In the genomic region with DNA sequence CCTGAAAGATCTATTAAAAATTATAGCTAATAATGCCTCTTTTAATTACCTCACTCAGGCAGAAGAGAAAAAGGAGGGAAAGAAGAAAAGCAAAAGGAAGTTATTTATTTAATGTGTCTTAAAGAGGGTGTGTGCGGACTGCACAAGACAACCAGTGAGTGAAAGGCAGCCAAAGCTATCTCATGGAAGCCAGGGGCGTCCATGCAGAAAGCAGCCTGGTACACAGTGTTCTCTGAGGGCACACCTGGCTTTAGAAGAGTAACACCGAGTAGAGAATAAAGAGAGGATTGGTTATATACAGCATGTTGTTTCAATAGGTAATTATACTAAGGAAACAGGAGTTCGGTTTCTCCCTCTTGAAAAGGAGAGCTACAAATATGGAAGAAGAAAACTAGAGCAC, we compare ENCODE assay signal across 5 mouse cellular contexts.
"Had no signal": no experiment of that assay in that cellular context is flagged by ENCODE, and none has a peak within 500 bp of the region (broad histone marks: within the 10 kb centered on the region; RNA-seq: fewer than 3 reads in every experiment).

No protein-coding gene starts in this region.

- DNase-seq: lung, adult 2 months; lung, postnatal 36 days; midbrain, embryonic 14.5 days; thymus, adult 2 months; thymus, postnatal 4 days had no signal
